Mouse (Mus musculus): ENCODE data around the gene Apobr. TPM values are rescaled to one million over a fixed set of nuclear protein-coding genes. Genes with fewer than 3 reads are reported as not detected.
A peak's percentile ranks its signal among the peaks of the same experiment; 100 is the strongest.

Gene Apobr
- polyA plus RNA-seq, 1 experiment, result 0.16 TPM

DNA sequence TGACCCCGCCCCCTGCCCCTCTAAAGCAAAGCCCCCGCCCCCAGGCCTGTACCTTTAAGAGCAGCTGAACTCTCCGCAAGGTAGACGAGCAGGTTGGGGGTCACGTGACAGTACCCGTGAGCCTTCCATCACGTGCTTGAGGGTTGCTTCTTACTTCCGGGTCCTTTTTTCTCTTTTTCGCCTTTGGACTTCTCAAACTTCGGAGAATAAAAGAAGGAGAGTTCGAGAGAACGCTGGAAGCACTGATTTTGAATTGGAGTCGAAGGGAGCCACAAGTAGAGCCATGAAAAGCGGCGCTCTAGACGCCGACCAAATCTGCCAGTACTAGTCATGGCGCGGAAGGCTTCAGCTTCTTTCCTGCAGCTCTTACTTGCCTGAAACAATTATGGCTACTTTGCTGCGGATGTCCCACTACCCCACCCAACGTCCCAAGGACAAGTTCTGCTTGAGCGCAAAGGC is 1.5 kb upstream of the Apobr start:
- TF ChIP-seq POLR2A (IDR thresholded peaks at IDR 0.05; ENCODE audit: control insufficient read depth, low read depth, low read length), result peak; percentile 33; the same call in 1 of the 2 replicates
- TF ChIP-seq CTCF (IDR thresholded peaks at IDR 0.05; ENCODE audit: control insufficient read depth, insufficient read depth, insufficient replicate concordance, low read depth, low read length), result no peak
- H3K4me3 ChIP-seq (ENCODE audit: control insufficient read depth, low read depth, low read length), result peak overlapping the region; percentile 96
- H3K4me1 ChIP-seq (ENCODE audit: control insufficient read depth, insufficient read depth, low read length), result peaks cover 20% of the 10 kb centered on the region
- H3K36me3 ChIP-seq (ENCODE audit: control insufficient read depth, insufficient read depth, low read length), result no peaks in the 10 kb centered on the region
- peak overlapping the region; percentile 89 for H3K27ac ChIP-seq (ENCODE audit: control insufficient read depth, insufficient read depth, low read depth, low read length)
- no peaks in the 10 kb centered on the region for H3K27me3 ChIP-seq (ENCODE audit: control insufficient read depth, insufficient read depth, low read length)

DNA sequence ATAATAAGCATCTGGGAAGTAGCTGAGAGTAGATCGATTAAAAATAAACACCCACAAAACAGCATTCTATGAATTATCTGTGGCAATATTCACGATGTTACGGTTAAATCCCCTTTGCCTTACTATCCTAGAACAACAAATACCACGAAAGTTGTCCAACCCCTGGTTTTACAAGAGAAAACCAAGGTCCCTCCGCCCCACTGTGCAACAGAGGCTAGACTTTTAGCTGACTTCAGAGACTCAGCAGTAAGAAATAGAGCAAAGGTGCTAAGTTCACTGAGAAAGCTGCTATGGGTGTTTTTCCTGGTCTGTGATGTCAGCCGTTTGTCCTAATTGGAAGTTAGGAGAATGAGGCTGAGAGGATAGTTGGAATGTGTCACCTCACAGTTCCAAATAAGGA is 981 bp upstream of the Apobr start:
- Histone ChIP-seq H3K4me3 (ENCODE audit: control insufficient read depth, low read depth, low read length) (peak overlapping the region; percentile 96), H3K4me1 (ENCODE audit: control insufficient read depth, insufficient read depth, low read length) (peaks cover 25% of the 10 kb centered on the region), H3K27ac (ENCODE audit: control insufficient read depth, insufficient read depth, low read depth, low read length) (peak overlapping the region; percentile 89), H3K27me3 (ENCODE audit: control insufficient read depth, insufficient read depth, low read length) (no peaks in the 10 kb centered on the region), H3K36me3 (ENCODE audit: control insufficient read depth, insufficient read depth, low read length) (no peaks in the 10 kb centered on the region)
- TF ChIP-seq POLR2A (IDR thresholded peaks at IDR 0.05; ENCODE audit: control insufficient read depth, low read depth, low read length) (no peak), CTCF (IDR thresholded peaks at IDR 0.05; ENCODE audit: control insufficient read depth, insufficient read depth, insufficient replicate concordance, low read depth, low read length) (no peak)

DNA sequence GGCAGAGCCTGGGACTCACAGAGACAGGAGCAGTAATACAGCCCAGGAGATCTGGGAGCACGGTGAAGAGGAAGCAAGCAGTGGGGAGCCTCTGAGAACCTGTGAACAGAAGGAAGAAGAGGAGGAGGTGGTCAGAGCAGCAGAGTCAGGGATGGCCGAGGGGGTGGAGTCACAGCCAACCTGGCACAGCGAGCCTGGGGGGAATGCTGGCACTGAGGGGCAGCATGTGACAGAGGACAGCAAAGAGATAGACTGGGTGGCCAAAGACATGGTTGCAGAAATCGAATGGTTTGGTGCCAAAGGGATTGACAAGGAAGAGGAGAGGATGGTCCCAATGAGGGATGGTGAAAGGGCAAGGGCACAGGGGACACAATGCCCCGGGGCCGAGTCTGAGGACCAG is 975 bp downstream of the Apobr start, which contains the start of gene Cln3:
Gene Cln3, minus strand, starts transcription at position 101 of the 400 bp plus-strand sequence.
- Histone ChIP-seq H3K4me1 (ENCODE audit: control insufficient read depth, insufficient read depth, low read length) (peaks cover 30% of the 10 kb centered on the region), H3K27me3 (ENCODE audit: control insufficient read depth, insufficient read depth, low read length) (no peaks in the 10 kb centered on the region), H3K27ac (ENCODE audit: control insufficient read depth, insufficient read depth, low read depth, low read length) (no peak within 1 kb of the TSS), H3K36me3 (ENCODE audit: control insufficient read depth, insufficient read depth, low read length) (no peaks in the 10 kb centered on the region), H3K4me3 (ENCODE audit: control insufficient read depth, low read depth, low read length) (no peak within 1 kb of the TSS)
- TF ChIP-seq CTCF (IDR thresholded peaks at IDR 0.05; ENCODE audit: control insufficient read depth, insufficient read depth, insufficient replicate concordance, low read depth, low read length) (no peak), POLR2A (IDR thresholded peaks at IDR 0.05; ENCODE audit: control insufficient read depth, low read depth, low read length) (no peak)

DNA sequence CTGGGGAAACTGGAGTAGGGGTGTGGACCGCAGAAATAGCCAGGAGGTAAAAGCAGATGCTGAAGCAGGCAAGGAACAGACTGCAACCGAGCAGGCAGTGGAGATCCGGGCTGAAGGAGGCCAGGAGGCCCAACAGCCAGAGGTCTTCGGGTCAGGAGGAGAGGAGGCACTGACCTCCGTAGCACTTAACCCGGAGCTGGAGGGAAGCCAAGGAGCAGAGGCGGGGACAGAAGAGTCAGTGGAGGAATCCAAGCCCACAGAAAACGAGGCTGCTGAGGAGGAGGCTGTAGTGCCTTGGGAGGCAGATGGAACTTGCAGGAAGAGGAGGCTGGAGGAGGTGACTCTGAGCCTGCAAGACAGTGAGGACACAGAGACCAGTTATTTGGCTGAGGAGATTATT is 2.1 kb downstream of the Apobr start:
- Histone ChIP-seq H3K27ac (ENCODE audit: control insufficient read depth, insufficient read depth, low read depth, low read length) (no peak overlapping the region), H3K27me3 (ENCODE audit: control insufficient read depth, insufficient read depth, low read length) (no peaks in the 10 kb centered on the region), H3K4me1 (ENCODE audit: control insufficient read depth, insufficient read depth, low read length) (peaks cover 30% of the 10 kb centered on the region), H3K4me3 (ENCODE audit: control insufficient read depth, low read depth, low read length) (no peak overlapping the region), H3K36me3 (ENCODE audit: control insufficient read depth, insufficient read depth, low read length) (no peaks in the 10 kb centered on the region)
- no peak for TF ChIP-seq POLR2A (IDR thresholded peaks at IDR 0.05; ENCODE audit: control insufficient read depth, low read depth, low read length)
- no peak for TF ChIP-seq CTCF (IDR thresholded peaks at IDR 0.05; ENCODE audit: control insufficient read depth, insufficient read depth, insufficient replicate concordance, low read depth, low read length)

DNA sequence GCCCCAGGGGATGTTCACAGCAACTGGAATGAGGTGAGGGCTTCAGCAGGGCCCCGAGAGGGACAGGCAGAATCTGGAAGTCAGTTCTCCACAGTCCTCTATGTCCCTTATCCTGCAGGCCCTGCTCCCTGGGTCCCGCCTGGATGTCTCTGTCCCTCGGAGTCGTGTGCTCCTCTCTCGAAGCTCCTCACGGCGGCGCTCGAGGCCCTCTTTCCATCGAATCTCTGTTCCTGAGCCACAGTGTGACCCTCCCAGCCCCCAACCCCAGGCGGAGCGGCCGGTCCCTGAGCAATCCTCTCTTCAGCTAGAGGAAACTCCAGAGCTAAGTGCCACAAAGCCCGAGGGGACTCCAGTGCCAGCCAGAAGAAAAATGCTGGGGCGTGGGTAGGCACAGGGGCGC is 3.0 kb downstream of the Apobr start:
- Histone ChIP-seq H3K4me1 (ENCODE audit: control insufficient read depth, insufficient read depth, low read length) (peaks cover 27% of the 10 kb centered on the region), H3K27me3 (ENCODE audit: control insufficient read depth, insufficient read depth, low read length) (no peaks in the 10 kb centered on the region), H3K36me3 (ENCODE audit: control insufficient read depth, insufficient read depth, low read length) (no peaks in the 10 kb centered on the region), H3K4me3 (ENCODE audit: control insufficient read depth, low read depth, low read length) (peak overlapping the region; percentile 40), H3K27ac (ENCODE audit: control insufficient read depth, insufficient read depth, low read depth, low read length) (no peak overlapping the region)
- no peak for TF ChIP-seq POLR2A (IDR thresholded peaks at IDR 0.05; ENCODE audit: control insufficient read depth, low read depth, low read length)
- peak; percentile 49; the same call in 1 of the 2 replicates for TF ChIP-seq CTCF (IDR thresholded peaks at IDR 0.05; ENCODE audit: control insufficient read depth, insufficient read depth, insufficient replicate concordance, low read depth, low read length)

DNA sequence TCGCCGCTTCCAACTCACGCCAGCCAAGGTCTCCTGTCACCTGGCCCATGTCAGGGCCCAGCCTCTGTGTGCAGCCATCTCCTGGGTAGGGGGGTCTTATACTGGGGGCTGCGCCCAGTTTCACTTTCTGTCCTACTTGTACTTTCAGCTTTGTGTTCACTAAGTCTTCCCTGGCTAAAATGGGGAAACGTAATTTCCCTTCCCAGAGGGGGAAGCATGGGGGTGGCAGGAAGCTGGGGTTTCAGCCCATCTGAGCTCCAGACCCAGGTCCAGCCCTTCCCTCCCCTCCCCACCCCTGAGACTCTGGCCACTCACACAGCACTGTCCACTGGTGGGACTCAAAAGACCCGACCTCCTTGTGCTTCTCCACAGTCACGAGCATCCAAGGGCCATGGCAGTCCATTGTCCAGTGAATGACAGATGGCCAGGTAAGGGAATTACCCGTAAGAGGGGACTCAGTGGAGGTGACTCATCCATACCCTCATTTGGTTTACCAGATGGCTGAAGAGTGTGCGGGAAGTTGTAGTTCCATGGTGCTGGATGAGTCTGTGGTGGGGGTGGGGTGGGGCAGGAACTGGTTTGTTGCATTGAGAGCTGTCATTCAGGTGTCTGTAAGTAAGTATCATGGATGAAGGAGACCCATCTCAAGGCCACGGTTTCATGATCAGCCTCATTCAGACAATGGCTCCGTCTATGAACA is 10.3 kb downstream of the Apobr start, which contains the start of gene Il27:
Gene Il27, minus strand, starts transcription at position 80 of the 700 bp plus-strand sequence.
- TF ChIP-seq POLR2A (IDR thresholded peaks at IDR 0.05; ENCODE audit: control insufficient read depth, low read depth, low read length) (no peak), CTCF (IDR thresholded peaks at IDR 0.05; ENCODE audit: control insufficient read depth, insufficient read depth, insufficient replicate concordance, low read depth, low read length) (no peak)
- Histone ChIP-seq H3K27me3 (ENCODE audit: control insufficient read depth, insufficient read depth, low read length) (no peaks in the 10 kb centered on the region), H3K36me3 (ENCODE audit: control insufficient read depth, insufficient read depth, low read length) (no peaks in the 10 kb centered on the region), H3K4me1 (ENCODE audit: control insufficient read depth, insufficient read depth, low read length) (no peaks in the 10 kb centered on the region; the same call in 1 of the 2 replicates), H3K27ac (ENCODE audit: control insufficient read depth, insufficient read depth, low read depth, low read length) (no peak within 1 kb of the TSS), H3K4me3 (ENCODE audit: control insufficient read depth, low read depth, low read length) (no peak within 1 kb of the TSS)

DNA sequence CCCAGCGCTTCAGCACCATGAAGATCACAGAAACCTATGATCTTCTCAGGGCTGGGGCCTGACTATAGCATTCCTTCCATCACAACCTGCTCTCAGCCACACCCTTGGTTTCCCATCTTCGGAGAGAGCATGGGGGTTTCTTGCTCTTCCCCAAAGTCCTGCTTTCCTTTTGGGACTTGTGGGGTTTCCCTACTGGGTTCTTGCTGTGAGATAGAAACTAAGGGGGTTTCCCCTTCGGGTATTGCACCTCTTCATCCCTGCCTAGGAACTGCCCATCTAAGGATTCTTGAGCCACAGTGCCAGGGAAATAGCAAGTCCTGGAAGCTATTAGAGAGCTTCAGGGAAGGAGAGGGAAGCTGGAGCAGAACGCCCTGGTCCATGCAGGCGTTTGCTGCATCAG is 11.1 kb downstream of the Apobr start:
- no peak overlapping the region for H3K4me3 ChIP-seq (ENCODE audit: control insufficient read depth, low read depth, low read length)
- no peak for TF ChIP-seq CTCF (IDR thresholded peaks at IDR 0.05; ENCODE audit: control insufficient read depth, insufficient read depth, insufficient replicate concordance, low read depth, low read length)
- TF ChIP-seq POLR2A (IDR thresholded peaks at IDR 0.05; ENCODE audit: control insufficient read depth, low read depth, low read length), result no peak
- H3K27ac ChIP-seq (ENCODE audit: control insufficient read depth, insufficient read depth, low read depth, low read length), result no peak overlapping the region
- H3K36me3 ChIP-seq (ENCODE audit: control insufficient read depth, insufficient read depth, low read length), result no peaks in the 10 kb centered on the region
- no peaks in the 10 kb centered on the region; the same call in 1 of the 2 replicates for H3K4me1 ChIP-seq (ENCODE audit: control insufficient read depth, insufficient read depth, low read length)
- no peaks in the 10 kb centered on the region for H3K27me3 ChIP-seq (ENCODE audit: control insufficient read depth, insufficient read depth, low read length)
